Comparison of ENCODE assay signal across 17 mouse cellular contexts in genomic region chr6:34796881-34797280, GRCm38 (mm10). TPM values are rescaled to one million over a fixed set of nuclear protein-coding genes. Genes with fewer than 3 reads are reported as not detected.
DNase-seq lines count a peak whose midpoint lies in the region; ATAC-seq and TF ChIP-seq lines count a peak whose summit lies in the region.
"Had no signal": no experiment of that assay in that cellular context is flagged by ENCODE, and none has a peak within 500 bp of the region (broad histone marks: within the 10 kb centered on the region; RNA-seq: fewer than 3 reads in every experiment).

No protein-coding gene starts in this region.

- ATAC-seq in kidney, embryonic 16.5 days (ENCODE audit: low FRiP score, low TSS enrichment), result no peak
- ATAC-seq: forebrain, embryonic 13.5 days; hindbrain, postnatal 0 days had no signal

- H3K9ac ChIP-seq in kidney, embryonic 16.5 days (replicated peaks; ENCODE audit: low read length), result no peak overlapping the region
- H3K9ac ChIP-seq: forebrain, embryonic 13.5 days; limb, embryonic 15.5 days; neural tube, embryonic 15.5 days had no signal

- no peaks in the 10 kb centered on the region for H3K36me3 ChIP-seq in kidney, adult 2 months (ENCODE audit: control insufficient read depth, insufficient read depth, low read length)
- H3K36me3 ChIP-seq in kidney, embryonic 16.5 days (ENCODE audit: insufficient read depth, low read length), result no peaks in the 10 kb centered on the region
- H3K36me3 ChIP-seq: limb, embryonic 15.5 days; neural tube, embryonic 15.5 days had no signal

- H3K4me2 ChIP-seq in kidney, embryonic 16.5 days (replicated peaks; ENCODE audit: low read depth, low read length), result no peak overlapping the region
- H3K4me2 ChIP-seq: forebrain, embryonic 13.5 days; limb, embryonic 15.5 days; neural tube, embryonic 15.5 days had no signal

- WGBS in kidney, adult 2 months, result 80% methylated on average over 3 of the region's 3 CpGs
- WGBS in kidney, embryonic 16.5 days, result 88% methylated on average over 3 of the region's 3 CpGs
- 83% methylated on average over 3 of the region's 3 CpGs for WGBS in cerebellum, adult 2 months

- no peak overlapping the region for H3K27ac ChIP-seq in kidney, adult 2 months (ENCODE audit: insufficient read depth, low read depth, low read length)
- H3K27ac ChIP-seq in kidney, embryonic 16.5 days (ENCODE audit: low read length), result no peak overlapping the region
- no peak overlapping the region for H3K27ac ChIP-seq in cerebellum, adult 2 months (ENCODE audit: insufficient read depth, low read length)
- H3K27ac ChIP-seq: forebrain, embryonic 13.5 days; hindbrain, postnatal 0 days; limb, embryonic 15.5 days; neural tube, embryonic 15.5 days had no signal

- no peak for TF ChIP-seq CTCF in kidney, adult 2 months (conservative IDR thresholded peaks at IDR 0.05; ENCODE audit: insufficient read depth, insufficient read length, low read depth, low read length)
- no peak for TF ChIP-seq CTCF in cerebellum, adult 2 months (IDR thresholded peaks at IDR 0.05; ENCODE audit: borderline replicate concordance, insufficient read depth, low read depth, low read length)

- no peak for TF ChIP-seq POLR2A in kidney, adult 2 months (IDR thresholded peaks at IDR 0.05; ENCODE audit: low read depth, low read length)
- TF ChIP-seq POLR2A in cerebellum, adult 2 months (IDR thresholded peaks at IDR 0.05; ENCODE audit: borderline replicate concordance, insufficient read depth, low read length), result no peak

- peak; percentile 10 for DNase-seq in kidney, adult 2 months
- peak; percentile 76 for DNase-seq in 416B (ENCODE audit: low read depth)
- peak; percentile 16 for DNase-seq in ZHBTc4 (ENCODE audit: low read depth, low spot score)
- peak; percentile 55 for DNase-seq in lung, postnatal 10 days
- no peak for DNase-seq in left cerebral cortex, postnatal 10 days (ENCODE audit: extremely low spot score in 1 of 2, low spot score in 2 of 2)
- DNase-seq in cerebellum, adult 2 months, result no peak
- DNase-seq: cerebellum, adult 9-11 months; kidney, adult 8-10 months; right cerebral cortex, adult 18-20 months; thymus, postnatal 36 days had no signal

- H3K9me3 ChIP-seq in kidney, embryonic 16.5 days (ENCODE audit: low read length), result no peaks in the 10 kb centered on the region
- H3K9me3 ChIP-seq: forebrain, embryonic 13.5 days; limb, embryonic 15.5 days; megakaryocyte, embryonic 14.5 days; neural tube, embryonic 15.5 days had no signal

- no peaks in the 10 kb centered on the region for H3K4me1 ChIP-seq in kidney, adult 2 months (ENCODE audit: control insufficient read depth, insufficient read depth, low read length)
- no peaks in the 10 kb centered on the region for H3K4me1 ChIP-seq in kidney, embryonic 16.5 days (ENCODE audit: insufficient read depth, low read length)
- H3K4me1 ChIP-seq in cerebellum, adult 2 months (ENCODE audit: control insufficient read depth, insufficient read depth, low read length), result no peaks in the 10 kb centered on the region
- H3K4me1 ChIP-seq: forebrain, embryonic 13.5 days; limb, embryonic 15.5 days; neural tube, embryonic 15.5 days had no signal

- no peaks in the 10 kb centered on the region for H3K27me3 ChIP-seq in kidney, adult 2 months (replicated peaks; ENCODE audit: control insufficient read depth, insufficient read depth, low read length)
- H3K27me3 ChIP-seq in kidney, embryonic 16.5 days (ENCODE audit: insufficient read depth, low read length), result no peaks in the 10 kb centered on the region
- no peaks in the 10 kb centered on the region for H3K27me3 ChIP-seq in cerebellum, adult 2 months (ENCODE audit: control insufficient read depth, insufficient read depth, low read length)
- H3K27me3 ChIP-seq: forebrain, embryonic 13.5 days; limb, embryonic 15.5 days; megakaryocyte, embryonic 14.5 days; neural tube, embryonic 15.5 days had no signal

- no peak overlapping the region for H3K4me3 ChIP-seq in kidney, adult 2 months (ENCODE audit: insufficient read depth, low read depth, low read length)
- H3K4me3 ChIP-seq in kidney, embryonic 16.5 days (ENCODE audit: low read length), result no peak overlapping the region
- no peak overlapping the region for H3K4me3 ChIP-seq in cerebellum, adult 2 months (replicated peaks; ENCODE audit: insufficient read depth, low read depth, low read length)
- H3K4me3 ChIP-seq: forebrain, embryonic 13.5 days; limb, embryonic 15.5 days; megakaryocyte, embryonic 14.5 days; neural tube, embryonic 15.5 days had no signal

- intact Hi-C loops in left cerebral cortex, postnatal 10 days (cut with DNase I), result no loop called here

RNA-seq across cellular contexts. Expression of gene Agbl3, which starts 16.6 kb away (rescaled TPM):
- 10.2 and 13.1 TPM in 2 replicates for polyA plus RNA-seq in kidney, adult 2 months (2012; rRNA removed)
- 4.7 TPM in 2 replicates for polyA plus RNA-seq in kidney, embryonic 16.5 days (2015; fragmentation: Nextera tagmentation; extraction: Ambion mirVana)
- total RNA-seq in left cerebral cortex, postnatal 10 days (2021), result 10 to 100 TPM; 17.1 to 19.7 TPM
- polyA plus RNA-seq in cerebellum, adult 2 months (2012; rRNA removed), result 15.9 and 16.4 TPM in 2 replicates
- total RNA-seq: monocyte, adult 5-6 weeks had no signal

Comparison
In these comparisons a context has a peak if more than half of its experiments do, and no peak if none do; other contexts are left out.
1. DNase-seq: peak in kidney, adult 2 months (single experiment), 416B (single experiment), ZHBTc4 (single experiment) and lung, postnatal 10 days (single experiment); none in left cerebral cortex, postnatal 10 days (0 of 2) and cerebellum, adult 2 months (0 of 2).